Mouse (Mus musculus) gastrocnemius, adult 2 months (tissue): ENCODE data around the gene Gm4981. TPM values are rescaled to one million over a fixed set of nuclear protein-coding genes. Genes with fewer than 3 reads are reported as not detected.

Experiments
- DNase-seq: peaks from one replicate; pipeline ENCODE4 v3.0.0; 2022
- H3K27ac ChIP-seq: fragments of 200-600 bp; 2 replicates; pipeline ENCODE4 v1.8.1; 2022; ENCODE audit warnings: mild to moderate bottlenecking
- H3K4me3 ChIP-seq: fragments of 200-600 bp; 2 replicates; pipeline ENCODE4 v1.8.1; 2022; ENCODE audit warnings: mild to moderate bottlenecking, moderate library complexity
- CTCF ChIP-seq: fragments of 200-600 bp; IDR thresholded peaks from 2 replicates; pipeline ENCODE4 v1.8.1; 2022; ENCODE audit warnings: antibody characterized with exemption, mild to moderate bottlenecking, moderate library complexity
- intact Hi-C: fragments of 180-260 bp; cut with DNase I; formaldehyde crosslinking; loops from one replicate; pipeline ENCODE4 v1.15.1; 2025
- total RNA-seq, 2 experiments: library from RNA; stranded (reverse); gene quantifications; 2 replicates each; pipeline ENCODE4 v1.2.3; 2021

The Gm4981 gene
- total RNA-seq, 2 experiments from 2014 or later, result not detected

GRCm38 (mm10) chr10:58206639-58207404 lies 29.7 kb downstream of the Gm4981 start:
- intact Hi-C loops, result no loop called here
- no peak for TF ChIP-seq CTCF
- no peak for DNase-seq
- H3K27ac ChIP-seq, result no peak overlapping the region
- H3K4me3 ChIP-seq, result no peak overlapping the region

GRCm38 (mm10) chr10:58205986-58206385 lies 30.5 kb downstream of the Gm4981 start:
- TF ChIP-seq CTCF, result no peak
- Histone ChIP-seq H3K4me3 (no peak overlapping the region), H3K27ac (no peak overlapping the region)
- DNase-seq, result no peak
- intact Hi-C loops, result no loop called here

Other genes starting within 250 kb of the Gm4981 start
- not detected for gene AW822073, start 11.8 kb downstream of the Gm4981 start, total RNA-seq
- not detected for gene Duxf3, start 4.0 kb downstream of the Gm4981 start, total RNA-seq
- 10 to 100 TPM; 21.0 to 24.5 TPM for gene Gcc2, start 18.8 kb upstream of the Gm4981 start, total RNA-seq
- gene Lims1, start 86.8 kb upstream of the Gm4981 start, total RNA-seq, result 10 to 100 TPM; 36.1 to 54.7 TPM
- gene Ranbp2, start 210.2 kb upstream of the Gm4981 start, total RNA-seq, result 10 to 100 TPM; 48.5 to 48.9 TPM